Mouse (Mus musculus): ENCODE measurements around the gene Zfp128. TPM values are rescaled to one million over a fixed set of nuclear protein-coding genes. Genes with fewer than 3 reads are reported as not detected.

Gene Zfp128
- polyA plus RNA-seq, 1 experiment from 2014 or later: 4.4 TPM

DNA sequence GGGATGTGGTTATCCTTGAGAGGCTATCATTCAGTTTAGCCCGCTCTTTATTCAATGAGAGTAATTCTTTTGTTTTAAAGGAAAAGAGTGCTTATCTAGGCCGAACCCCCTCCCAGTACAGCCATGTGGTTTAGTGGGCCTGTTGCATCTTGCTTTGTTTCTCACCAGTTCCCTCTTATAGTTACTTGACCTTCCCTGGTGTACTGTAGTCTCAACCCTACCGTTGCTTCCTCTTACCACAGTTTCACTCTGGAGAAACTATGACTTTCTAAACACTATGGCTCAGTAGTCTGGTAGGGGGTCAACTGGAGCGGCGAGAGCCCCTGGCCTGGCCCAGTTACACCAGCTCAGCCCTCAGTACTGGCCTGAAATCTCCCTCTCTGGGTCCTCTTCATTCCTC is 6.6 kb downstream of the Zfp128 start:
- ATAC-seq (replicated peaks; ENCODE audit: low FRiP score, low TSS enrichment, low read depth): no peak
- H3K4me2 ChIP-seq (ENCODE audit: low read length): no peak overlapping the region
- no peak for DNase-seq (ENCODE audit: low spot score)
- no peaks in the 10 kb centered on the region for H3K9me3 ChIP-seq (ENCODE audit: control insufficient read depth, low read length)
- no peaks in the 10 kb centered on the region for H3K4me1 ChIP-seq (replicated peaks; ENCODE audit: control insufficient read depth, insufficient read depth, low read length)
- H3K27ac ChIP-seq (ENCODE audit: low read depth): no peak overlapping the region
- H3K9ac ChIP-seq (ENCODE audit: low read length): no peak overlapping the region
- H3K27me3 ChIP-seq (replicated peaks; ENCODE audit: control insufficient read depth, insufficient read depth, low read length): no peaks in the 10 kb centered on the region
- H3K4me3 ChIP-seq (ENCODE audit: low read depth, low read length): no peak overlapping the region
- H3K36me3 ChIP-seq (ENCODE audit: control insufficient read depth, insufficient read depth, low read length): peaks cover 73% of the 10 kb centered on the region
- 92% methylated on average over 5 of the region's 5 CpGs for WGBS

DNA sequence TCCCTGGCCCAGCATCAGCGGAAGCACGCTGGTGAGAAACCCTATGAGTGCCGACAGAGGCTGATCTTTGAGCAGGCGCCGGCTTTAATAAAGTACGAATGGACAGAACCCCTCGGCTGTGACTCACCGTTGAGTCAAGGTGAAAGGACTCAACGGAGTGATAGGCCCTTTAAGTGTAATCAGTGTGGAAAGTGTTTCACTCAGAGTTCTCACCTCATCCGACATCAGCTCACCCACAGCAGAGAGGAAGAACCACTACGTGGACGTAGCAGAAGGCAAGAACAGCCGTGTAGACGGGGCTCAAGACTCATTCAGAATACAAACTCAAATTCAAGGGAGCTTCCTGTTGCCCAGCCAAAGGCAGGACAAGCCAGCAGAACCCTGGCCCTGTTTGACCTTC is 10.0 kb downstream of the Zfp128 start:
- Histone ChIP-seq H3K27ac (ENCODE audit: low read depth) (no peak overlapping the region), H3K9me3 (ENCODE audit: control insufficient read depth, low read length) (no peaks in the 10 kb centered on the region), H3K36me3 (ENCODE audit: control insufficient read depth, insufficient read depth, low read length) (peaks cover 58% of the 10 kb centered on the region), H3K4me1 (replicated peaks; ENCODE audit: control insufficient read depth, insufficient read depth, low read length) (no peaks in the 10 kb centered on the region), H3K9ac (ENCODE audit: low read length) (no peak overlapping the region), H3K4me3 (ENCODE audit: low read depth, low read length) (no peak overlapping the region), H3K4me2 (ENCODE audit: low read length) (no peak overlapping the region), H3K27me3 (replicated peaks; ENCODE audit: control insufficient read depth, insufficient read depth, low read length) (no peaks in the 10 kb centered on the region)
- 94% methylated on average over 14 of the region's 14 CpGs for WGBS
- ATAC-seq (replicated peaks; ENCODE audit: low FRiP score, low TSS enrichment, low read depth) (no peak), DNase-seq (ENCODE audit: low spot score) (no peak)

DNA sequence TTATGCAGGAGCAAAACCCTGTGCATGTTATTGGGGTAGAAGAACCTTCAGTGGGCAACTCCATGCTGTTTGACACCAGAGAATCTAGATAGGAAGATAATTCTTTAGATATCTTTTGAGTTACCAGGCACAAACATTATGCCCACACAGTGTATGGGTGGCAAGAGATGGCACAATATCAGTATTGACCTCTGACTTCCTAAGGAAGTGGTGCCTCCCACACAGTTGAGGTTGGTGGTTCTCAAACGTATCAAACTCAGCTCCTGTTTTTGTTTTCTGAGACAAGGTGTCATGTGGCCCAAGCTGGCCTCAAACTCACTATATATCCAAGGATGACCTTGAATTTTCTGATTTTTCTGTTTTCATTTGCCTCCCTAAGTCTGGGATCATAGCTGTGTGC is 10.4 kb downstream of the Zfp128 start:
- peaks cover 54% of the 10 kb centered on the region for H3K36me3 ChIP-seq (ENCODE audit: control insufficient read depth, insufficient read depth, low read length)
- H3K4me2 ChIP-seq (ENCODE audit: low read length): no peak overlapping the region
- ATAC-seq (replicated peaks; ENCODE audit: low FRiP score, low TSS enrichment, low read depth) (no peak), DNase-seq (ENCODE audit: low spot score) (no peak)
- no peak overlapping the region for H3K9ac ChIP-seq (ENCODE audit: low read length)
- H3K4me1 ChIP-seq (replicated peaks; ENCODE audit: control insufficient read depth, insufficient read depth, low read length): no peaks in the 10 kb centered on the region
- no peak overlapping the region for H3K27ac ChIP-seq (ENCODE audit: low read depth)
- H3K9me3 ChIP-seq (ENCODE audit: control insufficient read depth, low read length): no peaks in the 10 kb centered on the region
- 79% methylated on average over 1 of the region's 1 CpGs for WGBS
- no peaks in the 10 kb centered on the region for H3K27me3 ChIP-seq (replicated peaks; ENCODE audit: control insufficient read depth, insufficient read depth, low read length)
- no peak overlapping the region for H3K4me3 ChIP-seq (ENCODE audit: low read depth, low read length)

DNA sequence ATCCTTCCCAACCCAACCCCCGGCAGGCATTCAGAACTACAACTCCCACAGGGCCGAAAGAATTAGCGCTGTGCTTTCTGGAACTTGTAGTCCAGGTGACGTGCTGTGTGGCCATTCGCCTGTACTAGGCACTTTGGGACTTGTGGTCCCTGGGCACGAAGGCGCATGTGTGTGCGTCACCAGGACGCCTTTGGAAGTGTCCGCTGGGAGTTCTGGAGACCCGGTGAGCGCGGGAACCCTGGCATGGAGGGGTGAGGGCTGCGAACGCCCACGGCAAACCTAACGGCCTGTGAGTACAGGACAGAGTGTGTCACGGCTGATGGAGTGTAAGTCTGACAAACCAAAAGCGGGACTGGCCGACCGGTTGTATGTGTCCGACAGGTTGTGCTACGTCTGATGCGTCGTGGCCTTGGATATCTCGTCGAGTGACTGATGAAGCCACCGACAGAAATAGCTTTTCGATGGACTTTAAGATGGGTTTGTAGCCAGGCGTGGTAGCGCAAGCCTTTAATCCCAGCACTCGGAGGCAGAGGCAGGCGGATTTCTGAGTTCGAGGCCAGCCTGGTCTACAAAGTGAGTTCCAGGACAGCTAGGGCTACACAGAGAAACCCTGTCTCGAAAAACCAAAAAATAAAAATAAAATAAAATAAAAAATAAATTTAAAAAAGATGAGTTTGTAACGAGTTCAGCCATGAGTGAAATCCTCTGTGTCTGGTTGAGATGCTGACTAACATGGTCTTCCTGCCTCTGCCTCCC is 16.9 kb downstream of the Zfp128 start, which contains the start of gene Zscan22:
Zscan22 (plus strand) TSS at position 161 of the 756 bp plus-strand sequence.
- peak; percentile 97 for ATAC-seq (replicated peaks; ENCODE audit: low FRiP score, low TSS enrichment, low read depth)

DNA sequence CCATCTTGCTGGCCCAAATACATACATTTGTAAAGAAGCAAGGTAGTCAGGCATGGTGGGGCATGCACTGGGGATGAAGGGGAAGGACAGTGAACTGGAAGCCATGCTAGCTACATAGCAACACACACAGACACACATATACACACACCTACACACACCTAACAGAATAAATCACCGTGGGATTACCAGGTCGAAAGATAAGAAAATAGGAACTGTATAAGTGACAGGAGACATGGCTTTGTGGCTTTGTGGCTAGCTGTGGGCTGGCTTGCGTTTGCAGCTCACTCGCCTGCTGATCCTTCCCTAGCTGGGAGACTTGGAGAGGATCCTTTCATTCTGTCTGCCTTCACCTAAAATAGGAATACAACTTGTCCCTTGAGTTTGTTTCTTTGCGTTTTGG is 20.5 kb downstream of the Zfp128 start:
- H3K27me3 ChIP-seq (replicated peaks; ENCODE audit: control insufficient read depth, insufficient read depth, low read length): no peaks in the 10 kb centered on the region
- no peak overlapping the region for H3K4me2 ChIP-seq (ENCODE audit: low read length)
- DNase-seq (ENCODE audit: low spot score): no peak
- H3K27ac ChIP-seq (ENCODE audit: low read depth): no peak overlapping the region
- no peak for ATAC-seq (replicated peaks; ENCODE audit: low FRiP score, low TSS enrichment, low read depth)
- H3K4me3 ChIP-seq (ENCODE audit: low read depth, low read length): no peak overlapping the region
- 94% methylated on average over 5 of the region's 5 CpGs for WGBS
- H3K4me1 ChIP-seq (replicated peaks; ENCODE audit: control insufficient read depth, insufficient read depth, low read length): peaks cover 7% of the 10 kb centered on the region
- H3K9me3 ChIP-seq (ENCODE audit: control insufficient read depth, low read length): no peaks in the 10 kb centered on the region
- H3K9ac ChIP-seq (ENCODE audit: low read length): no peak overlapping the region
- peaks cover 27% of the 10 kb centered on the region for H3K36me3 ChIP-seq (ENCODE audit: control insufficient read depth, insufficient read depth, low read length)

More for the DNA sequence above, 16.9 kb downstream of the Zfp128 start, which contains the start of gene Zscan22:
- H3K4me3 ChIP-seq (ENCODE audit: low read depth, low read length): peak within 1 kb of the TSS; percentile 86
- H3K4me2 ChIP-seq (ENCODE audit: low read length): peak within 1 kb of the TSS; percentile 59
- peak within 1 kb of the TSS; percentile 58 for H3K9ac ChIP-seq (ENCODE audit: low read length)
- H3K9me3 ChIP-seq (ENCODE audit: control insufficient read depth, low read length): no peaks in the 10 kb centered on the region
- H3K27ac ChIP-seq (ENCODE audit: low read depth): no peak within 1 kb of the TSS
- peaks cover 7% of the 10 kb centered on the region for H3K4me1 ChIP-seq (replicated peaks; ENCODE audit: control insufficient read depth, insufficient read depth, low read length)
- DNase-seq (ENCODE audit: low spot score): peak; percentile 94
- no peaks in the 10 kb centered on the region for H3K27me3 ChIP-seq (replicated peaks; ENCODE audit: control insufficient read depth, insufficient read depth, low read length)
- H3K36me3 ChIP-seq (ENCODE audit: control insufficient read depth, insufficient read depth, low read length): no peaks in the 10 kb centered on the region
- 7% methylated on average over 36 of the region's 36 CpGs for WGBS

DNA sequence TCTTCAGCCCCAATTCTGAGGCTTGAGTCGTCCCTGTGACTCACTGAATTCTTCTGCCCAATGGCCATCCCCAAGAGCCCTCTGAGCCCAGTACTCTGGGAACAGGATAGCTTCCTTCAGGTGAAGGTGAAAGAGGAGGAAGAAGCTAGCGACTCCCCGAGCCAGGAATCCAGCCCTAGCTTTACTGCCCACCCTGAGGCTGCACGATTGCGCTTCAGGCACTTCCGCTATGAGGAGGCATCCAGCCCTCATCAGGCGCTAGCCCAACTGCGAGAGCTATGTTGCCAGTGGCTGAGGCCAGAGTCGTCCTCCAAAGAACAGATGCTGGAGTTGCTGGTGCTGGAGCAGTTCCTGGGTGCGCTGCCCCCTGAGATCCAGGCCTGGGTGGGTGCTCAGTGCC is 22.6 kb downstream of the Zfp128 start:
- ATAC-seq (replicated peaks; ENCODE audit: low FRiP score, low TSS enrichment, low read depth): no peak
- peaks cover 48% of the 10 kb centered on the region for H3K36me3 ChIP-seq (ENCODE audit: control insufficient read depth, insufficient read depth, low read length)
- DNase-seq (ENCODE audit: low spot score): no peak
- peaks cover 3% of the 10 kb centered on the region for H3K4me1 ChIP-seq (replicated peaks; ENCODE audit: control insufficient read depth, insufficient read depth, low read length)
- 60% methylated on average over 10 of the region's 10 CpGs for WGBS
- H3K9me3 ChIP-seq (ENCODE audit: control insufficient read depth, low read length): no peaks in the 10 kb centered on the region
- no peak overlapping the region for H3K4me3 ChIP-seq (ENCODE audit: low read depth, low read length)
- no peak overlapping the region for H3K9ac ChIP-seq (ENCODE audit: low read length)
- H3K27ac ChIP-seq (ENCODE audit: low read depth): no peak overlapping the region
- no peak overlapping the region for H3K4me2 ChIP-seq (ENCODE audit: low read length)
- H3K27me3 ChIP-seq (replicated peaks; ENCODE audit: control insufficient read depth, insufficient read depth, low read length): no peaks in the 10 kb centered on the region

DNA sequence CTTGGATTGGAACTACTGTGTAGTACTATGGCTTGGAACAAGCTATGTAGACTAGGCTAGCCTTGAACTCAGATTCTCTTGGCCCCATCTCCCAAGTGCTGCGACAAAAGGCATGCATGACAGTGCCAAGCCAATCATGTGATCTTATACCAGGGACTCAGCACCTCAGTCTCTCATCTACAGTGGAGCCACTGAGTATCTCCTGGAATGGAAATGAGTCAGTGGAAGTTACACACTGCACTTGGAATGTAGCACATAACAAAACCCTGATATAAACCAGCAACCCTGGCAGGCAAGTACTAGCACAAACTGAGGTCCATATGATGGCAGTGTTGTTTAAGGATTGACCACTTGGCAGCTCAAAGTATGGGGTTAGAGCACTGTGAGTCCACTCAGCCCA is 24.2 kb downstream of the Zfp128 start:
- H3K36me3 ChIP-seq (ENCODE audit: control insufficient read depth, insufficient read depth, low read length): peaks cover 53% of the 10 kb centered on the region
- 86% methylated on average over 1 of the region's 1 CpGs for WGBS
- no peak overlapping the region for H3K4me2 ChIP-seq (ENCODE audit: low read length)
- H3K9me3 ChIP-seq (ENCODE audit: control insufficient read depth, low read length): no peaks in the 10 kb centered on the region
- no peak overlapping the region for H3K9ac ChIP-seq (ENCODE audit: low read length)
- H3K27ac ChIP-seq (ENCODE audit: low read depth): no peak overlapping the region
- DNase-seq (ENCODE audit: low spot score): no peak
- H3K27me3 ChIP-seq (replicated peaks; ENCODE audit: control insufficient read depth, insufficient read depth, low read length): no peaks in the 10 kb centered on the region
- H3K4me3 ChIP-seq (ENCODE audit: low read depth, low read length): no peak overlapping the region
- no peak for ATAC-seq (replicated peaks; ENCODE audit: low FRiP score, low TSS enrichment, low read depth)
- no peaks in the 10 kb centered on the region for H3K4me1 ChIP-seq (replicated peaks; ENCODE audit: control insufficient read depth, insufficient read depth, low read length)

DNA sequence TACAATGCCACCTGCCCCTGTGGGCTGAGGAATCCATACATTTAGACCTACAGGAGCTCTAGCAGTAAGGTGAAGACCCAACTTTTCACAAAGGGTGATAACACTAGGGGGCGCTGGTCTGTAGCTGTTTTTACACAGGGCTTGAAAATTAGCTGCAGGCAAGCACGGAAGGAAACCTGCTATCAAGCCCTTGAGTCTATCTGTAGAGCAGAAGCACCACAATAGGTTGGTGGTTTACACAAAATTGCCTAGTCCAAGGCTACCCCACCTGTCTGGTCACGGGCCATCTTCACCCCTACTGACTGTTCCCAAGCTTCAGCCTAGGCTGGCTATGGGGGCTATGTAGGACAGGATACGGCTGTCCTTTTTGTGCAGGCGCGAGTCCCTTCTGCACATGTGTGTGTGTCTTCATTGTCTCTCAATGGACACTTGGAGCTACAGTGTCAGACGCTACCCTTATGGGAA is 28.6 kb downstream of the Zfp128 start:
- peak; percentile 85 for DNase-seq (ENCODE audit: low spot score)
- Histone ChIP-seq H3K4me2 (ENCODE audit: low read length) (peak overlapping the region; percentile 63), H3K36me3 (ENCODE audit: control insufficient read depth, insufficient read depth, low read length) (peaks cover 44% of the 10 kb centered on the region), H3K4me3 (ENCODE audit: low read depth, low read length) (peak overlapping the region; percentile 53; the same call in 1 of the 2 replicates), H3K27me3 (replicated peaks; ENCODE audit: control insufficient read depth, insufficient read depth, low read length) (no peaks in the 10 kb centered on the region), H3K4me1 (replicated peaks; ENCODE audit: control insufficient read depth, insufficient read depth, low read length) (no peaks in the 10 kb centered on the region), H3K27ac (ENCODE audit: low read depth) (peak overlapping the region; percentile 89), H3K9ac (ENCODE audit: low read length) (peak overlapping the region; percentile 67), H3K9me3 (ENCODE audit: control insufficient read depth, low read length) (no peaks in the 10 kb centered on the region)
- WGBS: 48% methylated on average over 7 of the region's 7 CpGs
- ATAC-seq (replicated peaks; ENCODE audit: low FRiP score, low TSS enrichment, low read depth): peak; percentile 30

DNA sequence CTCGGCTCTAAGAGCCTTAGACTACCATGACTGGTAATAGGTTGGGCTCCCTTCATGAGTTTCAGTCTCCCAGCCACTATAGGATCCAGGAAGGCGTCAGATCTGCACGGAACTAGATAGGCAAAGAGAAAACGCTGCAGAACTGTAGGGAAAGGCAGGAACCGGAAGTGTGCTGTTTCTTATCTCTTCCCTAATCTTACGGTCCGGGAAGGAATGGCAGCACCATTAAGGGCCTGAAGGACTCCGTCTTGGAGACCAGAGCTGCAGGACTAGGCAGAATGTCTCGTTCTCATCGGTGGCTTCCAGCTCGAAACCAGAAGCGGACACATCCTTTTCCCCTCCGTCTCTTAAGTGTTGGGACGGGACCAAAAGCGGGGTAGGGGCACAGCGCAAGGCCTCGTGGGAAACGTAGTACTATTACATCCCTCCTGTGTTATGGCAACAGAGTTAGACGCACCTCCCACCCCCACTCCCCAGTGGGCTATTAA is 29.2 kb downstream of the Zfp128 start:
- peaks cover 37% of the 10 kb centered on the region for H3K36me3 ChIP-seq (ENCODE audit: control insufficient read depth, insufficient read depth, low read length)
- H3K27ac ChIP-seq (ENCODE audit: low read depth): peak overlapping the region; percentile 89
- DNase-seq (ENCODE audit: low spot score) (peak; percentile 86), ATAC-seq (replicated peaks; ENCODE audit: low FRiP score, low TSS enrichment, low read depth) (peak; percentile 85)
- H3K4me1 ChIP-seq (replicated peaks; ENCODE audit: control insufficient read depth, insufficient read depth, low read length): no peaks in the 10 kb centered on the region
- H3K4me2 ChIP-seq (ENCODE audit: low read length): peak overlapping the region; percentile 63
- H3K4me3 ChIP-seq (ENCODE audit: low read depth, low read length): peak overlapping the region; percentile 53
- no peaks in the 10 kb centered on the region for H3K9me3 ChIP-seq (ENCODE audit: control insufficient read depth, low read length)
- WGBS: 5% methylated on average over 19 of the region's 19 CpGs
- H3K9ac ChIP-seq (ENCODE audit: low read length): peak overlapping the region; percentile 67
- no peaks in the 10 kb centered on the region for H3K27me3 ChIP-seq (replicated peaks; ENCODE audit: control insufficient read depth, insufficient read depth, low read length)

Measured in intestine, embryonic 14.5 days (tissue).